Mouse (Mus musculus) adrenal gland, adult 2 months (tissue): ENCODE measurements around the gene Ehd2. TPM values are rescaled to one million over a fixed set of nuclear protein-coding genes. Genes with fewer than 3 reads are reported as not detected.

Source experiments
- DNase-seq: peaks from one replicate; pipeline ENCODE4 v3.0.0; 2021
- polyA plus RNA-seq: library from polyadenylated mRNA; depleted of rRNA; stranded (reverse); fragments of >200 nt; gene quantifications from 2 replicates; pipeline ENCODE4 v1.2.3, GENCODE M21; 2012; rRNA removed
- total RNA-seq, 2 experiments: library from RNA; stranded (reverse); gene quantifications; 2 replicates each; pipeline ENCODE4 v1.2.3; 2021

The Ehd2 gene
- total and polyA plus RNA-seq, 3 experiments, result 40.2 to 87.6 (median 70.9) TPM

GRCm38 (mm10) chr7:15907971-15908590 lies 59.3 kb downstream of the Ehd2 start:
- DNase-seq, result no peak

- DNase-seq, result no peak
These were observed 60.8 kb downstream of the Ehd2 start for GRCm38 (mm10) chr7:15906602-15907001.

- DNase-seq, result no peak
These were observed 61.5 kb downstream of the Ehd2 start for GRCm38 (mm10) chr7:15905861-15906260.

GRCm38 (mm10) chr7:15901366-15902048 lies 65.9 kb downstream of the Ehd2 start:
- no peak for DNase-seq

Other genes starting within 250 kb of the Ehd2 start
- not detected for gene Obox5, start 217.4 kb downstream of the Ehd2 start, total RNA-seq
- not detected in 2 replicates for gene Obox5, start 217.4 kb downstream of the Ehd2 start, polyA plus RNA-seq
- not detected for gene Obox6, start 127.9 kb downstream of the Ehd2 start, total RNA-seq
- not detected in 2 replicates for gene Obox6, start 127.9 kb downstream of the Ehd2 start, polyA plus RNA-seq
- not detected for gene Crx, start 87.6 kb downstream of the Ehd2 start, total RNA-seq
- gene Crx, start 87.6 kb downstream of the Ehd2 start, polyA plus RNA-seq, result not detected in 2 replicates
- gene Crxos, start 85.0 kb downstream of the Ehd2 start, total RNA-seq, result not detected
- 0.04 TPM in 2 replicates for gene Crxos, start 85.0 kb downstream of the Ehd2 start, polyA plus RNA-seq
- 100 to 1,000 TPM; 158 to 238 TPM for gene Selenow, start 45.2 kb downstream of the Ehd2 start, total RNA-seq
- gene Selenow, start 45.2 kb downstream of the Ehd2 start, polyA plus RNA-seq, result 223 and 233 TPM in 2 replicates
- 100 to 1,000 TPM; 169 to 171 TPM for gene Nop53, start 21.5 kb downstream of the Ehd2 start, total RNA-seq
- gene Nop53, start 21.5 kb downstream of the Ehd2 start, polyA plus RNA-seq, result 64.4 and 69.9 TPM in 2 replicates
- gene Bicra, start 80.4 kb upstream of the Ehd2 start, total RNA-seq, result 10 to 100 TPM in 1 of 2 experiments, 1 to 10 TPM in 1; 9.4 to 10.4 TPM
- 19.8 and 26.2 TPM in 2 replicates for gene Bicra, start 80.4 kb upstream of the Ehd2 start, polyA plus RNA-seq
- gene Zfp541, start 94.2 kb upstream of the Ehd2 start, total RNA-seq, result under 1 TPM; 0.06 to 0.07 TPM
- gene Zfp541, start 94.2 kb upstream of the Ehd2 start, polyA plus RNA-seq, result 0.04 and 0.09 TPM in 2 replicates
- gene Napa, start 130.9 kb upstream of the Ehd2 start, total RNA-seq, result 100 to 1,000 TPM; 149 to 167 TPM
- 316 and 381 TPM in 2 replicates for gene Napa, start 130.9 kb upstream of the Ehd2 start, polyA plus RNA-seq
- gene Kptn, start 152.3 kb upstream of the Ehd2 start, total RNA-seq, result 10 to 100 TPM; 16.8 to 20.0 TPM
- gene Kptn, start 152.3 kb upstream of the Ehd2 start, polyA plus RNA-seq, result 27.0 and 31.0 TPM in 2 replicates
- gene Slc8a2, start 162.3 kb upstream of the Ehd2 start, total RNA-seq, result 1 to 10 TPM; 2.0 to 2.6 TPM
- gene Slc8a2, start 162.3 kb upstream of the Ehd2 start, polyA plus RNA-seq, result 2.7 and 3.1 TPM in 2 replicates
- 10 to 100 TPM; 11.5 to 13.8 TPM for gene Meis3, start 207.5 kb upstream of the Ehd2 start, total RNA-seq
- 59.3 and 60.9 TPM in 2 replicates for gene Meis3, start 207.5 kb upstream of the Ehd2 start, polyA plus RNA-seq